Mouse (Mus musculus) cerebellum, postnatal 4 days (tissue): Measurements from ENCODE around the gene 4930524N10Rik.

Source experiments
- DNase-seq, 2 experiments: peaks; one replicate each; pipeline ENCODE4 v3.0.0; 2022; ENCODE audit warnings: low spot score in 2 of 2, mixed read lengths in 1 of 2

Gene 4930524N10Rik

GRCm38 (mm10) chrX:154343292-154343691, at the start of gene 4930524N10Rik:
4930524N10Rik (minus strand) TSS chrX:154343392.
- DNase-seq, result no peak

- DNase-seq, result no peak
Observed at GRCm38 (mm10) chrX:154350042-154350441, 6.8 kb upstream of the 4930524N10Rik start.

- no peak for DNase-seq
Observed at GRCm38 (mm10) chrX:154349302-154350041, 6.3 kb upstream of the 4930524N10Rik start.

- no peak for DNase-seq
Observed at GRCm38 (mm10) chrX:154347933-154348332, 4.7 kb upstream of the 4930524N10Rik start.
